Mouse (Mus musculus) myocyte (in vitro differentiated cells): ENCODE measurements around the gene Iqsec1.

Experiments
- CEBPB ChIP-seq: IDR thresholded peaks from 2 replicates; pipeline ENCODE4 v1.6.1; 2011; ENCODE audit warnings: mild to moderate bottlenecking, moderate library complexity; ENCODE audit not compliant: poor library complexity, insufficient read depth, severe bottlenecking
- E2F4 ChIP-seq: IDR thresholded peaks from one replicate; pipeline ENCODE4 v1.6.1; 2011; ENCODE audit warnings: mild to moderate bottlenecking, control low read depth, moderate library complexity; ENCODE audit not compliant: insufficient read depth
- MAX ChIP-seq: IDR thresholded peaks from one replicate; pipeline ENCODE4 v1.6.1; 2011; ENCODE audit warnings: low read depth, mild to moderate bottlenecking, control low read depth
- MYOG ChIP-seq, 3 experiments: IDR thresholded peaks; one replicate each; pipeline ENCODE4 v1.6.1; 2011; ENCODE audit warnings: control low read depth in 2 of 3, low read depth in 2 of 3, mild to moderate bottlenecking in 2 of 3; ENCODE audit not compliant: insufficient read length in 2 of 3, control insufficient read depth in 1 of 3, insufficient read depth in 1 of 3
- POLR2A ChIP-seq: IDR thresholded peaks from one replicate; pipeline ENCODE4 v1.6.1; 2011; ENCODE audit warnings: low read depth, mild to moderate bottlenecking, control low read depth, moderate library complexity; ENCODE audit not compliant: insufficient read length

- TF ChIP-seq MAX = no peak
- no peak for TF ChIP-seq POLR2A
- no peak for TF ChIP-seq MYOG (IDR thresholded peaks at IDR 0.05; ENCODE audit: control insufficient read depth in 1 of 3, insufficient read depth in 1 of 3, insufficient read length in 2 of 3, low read depth in 2 of 3)
- no peak for TF ChIP-seq E2F4
- no peak for TF ChIP-seq CEBPB
Measured at GRCm38 (mm10) chr6:90807581-90807980, 180.9 kb downstream of the Iqsec1 start.
